Mouse (Mus musculus) stomach, postnatal 0 days (tissue): ENCODE results near the gene Ciz1. TPM values are rescaled to one million over a fixed set of nuclear protein-coding genes. Genes with fewer than 3 reads are reported as not detected.
A peak's percentile ranks its signal among the peaks of the same experiment; 100 is the strongest.

Experiments used
- ATAC-seq: fragments of 200-750 bp; cut with Nextera tagmentation; 2 replicates; pipeline ENCODE4 v1.8.0; 2017; ENCODE audit not compliant: low FRiP score, low TSS enrichment
- DNase-seq: peaks from one replicate; pipeline ENCODE4 v3.0.0-alpha.2; 2016; ENCODE audit warnings: low spot score
- H3K27ac ChIP-seq: fragments of 300-500 bp; sonication (generic); replicated peaks from 2 replicates; pipeline ENCODE4 v1.5.1; 2014; ENCODE audit warnings: mild to moderate bottlenecking, control low read depth
- H3K27me3 ChIP-seq: fragments of 300-500 bp; sonication (generic); 2 replicates; pipeline ENCODE4 v1.6.1; 2014; ENCODE audit warnings: low read length; ENCODE audit not compliant: control insufficient read depth, insufficient read depth
- H3K36me3 ChIP-seq: fragments of 300-500 bp; sonication (generic); 2 replicates; pipeline ENCODE4 v1.6.1; 2014; ENCODE audit warnings: low read length, mixed read lengths; ENCODE audit not compliant: control insufficient read depth, insufficient read depth
- H3K4me1 ChIP-seq: fragments of 300-500 bp; sonication (generic); replicated peaks from 2 replicates; pipeline ENCODE4 v1.6.1; 2014; ENCODE audit warnings: antibody characterized with exemption; ENCODE audit not compliant: control insufficient read depth, insufficient read depth
- H3K4me2 ChIP-seq: fragments of 300-500 bp; sonication (generic); replicated peaks from 2 replicates; pipeline ENCODE4 v1.6.1; 2014; ENCODE audit warnings: low read depth, mild to moderate bottlenecking, control low read depth, moderate library complexity
- H3K4me3 ChIP-seq: fragments of 300-500 bp; sonication (generic); 2 replicates; pipeline ENCODE4 v1.5.1; 2014; ENCODE audit warnings: low read depth, low read length, control low read depth
- H3K9ac ChIP-seq: fragments of 300-500 bp; sonication (generic); 2 replicates; pipeline ENCODE4 v1.6.1; 2014; ENCODE audit warnings: mild to moderate bottlenecking, low read length, control low read depth, mixed read lengths
- H3K9me3 ChIP-seq: fragments of 300-500 bp; sonication (generic); 2 replicates; pipeline ENCODE4 v1.6.1; 2016; ENCODE audit warnings: low read length; ENCODE audit not compliant: control insufficient read depth
- CTCF ChIP-seq: IDR thresholded peaks from 2 replicates; pipeline ENCODE4 v1.5.1; 2016; ENCODE audit warnings: antibody characterized with exemption, low read depth, mild to moderate bottlenecking, moderate library complexity
- EP300 ChIP-seq: optimal IDR thresholded peaks from 2 replicates; pipeline ENCODE3; 2016; ENCODE audit warnings: antibody characterized with exemption
- WGBS: fragments of 180-500 bp; shearing (Covaris S2); extraction: QIAGEN DNeasy Blood & Tissue Kit; methylation state at CpG from one replicate; pipeline ENCODE4 v1.1.7; 2014; 5-methylcytosine and 5-hydroxymethylcytosine counted together
- polyA plus RNA-seq: library from polyadenylated mRNA; unstranded; fragments of >200 nt; fragmentation: Nextera tagmentation; extraction: Ambion mirVana; gene quantifications from 2 replicates; pipeline ENCODE4 v1.2.1, GENCODE M21; 2015

The Ciz1 gene
- polyA plus RNA-seq, result 14.0 and 16.1 TPM in 2 replicates

- Histone ChIP-seq H3K4me1 (0 out of 2 replicates have a peak, but pooled peaks cover 3% of the 10 kb centered on the region), H3K4me3 (peak within 1 kb of the TSS; percentile 64), H3K9ac (peak within 1 kb of the TSS; percentile 68), H3K4me2 (peak within 1 kb of the TSS; percentile 96), H3K9me3 (no peaks in the 10 kb centered on the region), H3K27me3 (no peaks in the 10 kb centered on the region), H3K27ac (peak within 1 kb of the TSS; percentile 45), H3K36me3 (no peaks in the 10 kb centered on the region; the same call in 1 of the 2 replicates)
- WGBS, result under 1% methylated on average over 34 of the region's 52 CpGs
- TF ChIP-seq CTCF (no peak), EP300 (no peak)
- DNase-seq (peak; percentile 29), ATAC-seq (peak; percentile 16; the same call in 1 of the 2 replicates)
Observed at GRCm38 (mm10) chr2:32352151-32353006, at the start of gene Ciz1. Gene Ciz1, plus strand, starts transcription at chr2:32352327.

DNA sequence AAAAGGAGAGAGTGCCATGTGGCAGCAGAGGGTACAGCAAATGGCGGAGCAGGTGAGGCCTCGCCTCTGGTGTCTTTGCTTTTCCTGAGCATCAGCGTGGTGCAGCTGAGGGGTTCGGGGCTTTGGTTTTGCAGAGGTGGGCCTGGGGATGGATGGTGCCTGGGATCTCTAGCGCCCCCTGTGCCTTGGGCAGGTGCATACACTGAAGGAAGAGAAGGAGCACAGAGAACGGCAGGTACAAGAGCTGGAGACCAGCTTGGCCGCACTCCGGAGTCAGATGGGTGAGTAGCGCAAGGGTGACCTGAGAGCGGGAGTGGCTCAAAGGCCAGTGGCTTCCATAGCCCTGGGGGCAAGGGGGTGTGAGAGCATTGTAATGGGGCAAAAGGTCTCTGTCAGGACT lies 49.2 kb upstream of the Ciz1 start:
- Histone ChIP-seq H3K27me3 (no peaks in the 10 kb centered on the region), H3K4me1 (no peaks in the 10 kb centered on the region), H3K36me3 (peaks cover 48% of the 10 kb centered on the region), H3K9me3 (no peaks in the 10 kb centered on the region), H3K9ac (no peak overlapping the region), H3K4me2 (no peak overlapping the region), H3K4me3 (no peak overlapping the region), H3K27ac (no peak overlapping the region)
- ATAC-seq (0 out of 2 replicates have a peak, but pooled peaks have one; percentile 11), DNase-seq (no peak)
- TF ChIP-seq EP300 (no peak), CTCF (peak; percentile 52)
- 82% methylated on average over 10 of the region's 10 CpGs for WGBS

DNA sequence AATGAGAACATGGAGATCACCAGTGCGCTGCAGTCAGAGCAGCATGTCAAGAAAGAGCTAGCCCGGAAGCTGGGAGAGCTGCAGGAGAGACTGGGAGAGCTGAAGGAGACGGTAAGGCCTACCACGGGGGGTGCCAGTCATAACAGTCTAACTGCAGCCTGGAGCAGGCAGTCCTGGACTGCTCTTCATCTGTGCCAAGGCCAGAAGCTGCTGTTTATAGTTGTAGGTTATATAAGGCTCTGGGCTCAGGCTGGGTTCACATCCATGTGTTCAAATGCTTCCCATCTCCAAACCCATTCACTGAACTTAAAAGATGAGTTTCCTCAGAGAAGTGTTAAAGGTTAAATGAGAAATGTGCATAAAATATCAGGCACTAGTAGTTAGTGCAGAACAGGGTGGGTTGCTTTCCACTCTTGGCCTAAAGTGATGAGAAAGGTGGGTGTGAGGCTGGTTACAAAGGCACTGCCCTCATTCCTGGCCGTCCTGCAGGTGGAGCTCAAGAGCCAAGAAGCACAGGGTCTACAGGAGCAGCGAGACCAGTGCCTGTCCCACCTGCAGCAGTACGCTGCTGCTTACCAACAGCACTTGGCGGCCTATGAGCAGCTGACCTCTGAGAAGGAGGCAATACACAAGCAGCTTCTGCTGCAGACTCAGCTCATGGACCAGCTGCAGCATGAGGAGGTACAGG lies 47.8 kb upstream of the Ciz1 start:
- Histone ChIP-seq H3K4me3 (no peak overlapping the region), H3K9me3 (no peaks in the 10 kb centered on the region), H3K4me2 (no peak overlapping the region), H3K27me3 (no peaks in the 10 kb centered on the region), H3K4me1 (no peaks in the 10 kb centered on the region), H3K27ac (no peak overlapping the region), H3K36me3 (peaks cover 36% of the 10 kb centered on the region), H3K9ac (no peak overlapping the region)
- 56% methylated on average over 8 of the region's 8 CpGs for WGBS
- ATAC-seq, result peak; percentile 49; the same call in 1 of the 2 replicates
- no peak for TF ChIP-seq EP300
- TF ChIP-seq CTCF, result peak; percentile 83
- DNase-seq, result peak; percentile 71

DNA sequence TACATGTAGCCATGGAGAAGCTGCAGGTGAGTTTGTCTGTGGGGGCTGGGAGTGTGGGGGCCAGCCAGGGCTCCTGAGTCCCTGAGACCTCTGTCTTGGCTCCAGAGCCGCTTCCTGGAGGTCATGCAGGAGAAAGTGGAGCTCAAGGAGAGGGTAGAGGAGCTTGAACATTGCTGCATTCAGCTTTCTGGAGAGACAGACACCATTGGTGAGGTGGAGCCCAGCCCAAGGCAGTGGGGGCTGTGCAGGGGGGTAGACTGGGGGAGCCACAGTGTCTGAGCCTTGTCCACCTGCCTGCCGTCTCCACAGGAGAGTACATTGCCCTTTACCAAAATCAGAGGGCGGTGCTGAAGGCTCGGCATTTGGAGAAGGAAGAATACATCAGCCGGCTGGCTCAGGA lies 46.5 kb upstream of the Ciz1 start:
- peaks cover 35% of the 10 kb centered on the region for H3K36me3 ChIP-seq
- no peak for TF ChIP-seq EP300
- no peak for TF ChIP-seq CTCF
- no peaks in the 10 kb centered on the region for H3K9me3 ChIP-seq
- DNase-seq (no peak), ATAC-seq (no peak)
- no peak overlapping the region for H3K4me3 ChIP-seq
- H3K4me1 ChIP-seq, result no peaks in the 10 kb centered on the region
- WGBS, result 93% methylated on average over 5 of the region's 5 CpGs
- H3K27ac ChIP-seq, result no peak overlapping the region
- H3K4me2 ChIP-seq, result no peak overlapping the region
- H3K27me3 ChIP-seq, result no peaks in the 10 kb centered on the region
- H3K9ac ChIP-seq, result no peak overlapping the region

DNA sequence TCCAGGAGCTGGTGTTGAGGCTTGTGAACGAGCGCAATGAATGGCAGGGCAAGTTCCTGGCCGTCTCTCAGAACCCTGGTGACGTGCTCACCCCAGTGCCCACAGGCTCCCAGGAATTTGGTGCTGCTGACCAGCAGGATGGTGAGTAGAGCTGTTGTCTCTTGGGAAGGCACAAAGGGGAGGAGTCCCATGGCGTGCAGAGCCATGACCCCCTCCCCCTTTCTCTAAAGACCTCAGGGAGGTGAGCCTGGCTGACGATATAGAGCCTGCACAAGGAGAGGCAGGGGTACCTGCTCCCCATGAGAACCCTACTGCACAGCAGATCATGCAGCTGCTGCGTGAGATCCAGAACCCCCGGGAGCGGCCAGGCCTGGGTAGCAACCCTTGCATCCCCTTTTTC lies 46.0 kb upstream of the Ciz1 start:
- ATAC-seq (no peak), DNase-seq (no peak)
- Histone ChIP-seq H3K9ac (no peak overlapping the region), H3K4me1 (no peaks in the 10 kb centered on the region), H3K27ac (no peak overlapping the region), H3K4me2 (no peak overlapping the region), H3K27me3 (no peaks in the 10 kb centered on the region), H3K36me3 (peaks cover 31% of the 10 kb centered on the region), H3K9me3 (no peaks in the 10 kb centered on the region), H3K4me3 (no peak overlapping the region)
- TF ChIP-seq EP300, result no peak
- TF ChIP-seq CTCF, result no peak
- WGBS, result 88% methylated on average over 9 of the region's 9 CpGs
